ENCODE assay signal across 23 mouse cellular contexts in the genomic region with DNA sequence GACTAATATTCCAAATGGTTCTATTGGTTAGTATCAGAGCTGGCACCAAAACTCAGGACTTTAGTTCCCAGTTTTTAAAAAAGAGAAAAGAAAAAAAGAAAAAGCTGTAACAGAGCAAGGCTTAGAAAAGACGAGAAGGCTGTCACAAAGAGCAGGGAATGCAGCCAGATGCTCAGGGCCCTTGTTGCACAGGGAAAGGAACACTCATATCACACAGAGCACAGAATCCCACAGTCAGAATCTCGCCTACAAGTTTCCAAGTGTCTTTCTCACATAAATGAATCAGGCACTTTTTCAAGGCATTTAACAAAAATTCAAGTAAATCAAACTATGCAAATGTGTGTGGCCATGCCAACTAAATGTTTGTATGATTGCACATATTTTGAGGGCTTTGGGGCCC.
DNase-seq lines count a peak whose midpoint lies in the region; ATAC-seq and TF ChIP-seq lines count a peak whose summit lies in the region.
"Had no signal": no experiment of that assay in that cellular context is flagged by ENCODE, and none has a peak within 500 bp of the region (broad histone marks: within the 10 kb centered on the region; RNA-seq: fewer than 3 reads in every experiment).

No protein-coding gene starts in this region.

- peak; percentile 46 for DNase-seq in forebrain, embryonic 14.5 days (ENCODE audit: low spot score)
- DNase-seq in hindbrain, postnatal 0 days (ENCODE audit: low spot score) = peak; percentile 35
- peak; percentile 25 for DNase-seq in midbrain, postnatal 0 days (ENCODE audit: low spot score)
- DNase-seq in left cerebral cortex, postnatal 14 days (ENCODE audit: low spot score in 2 of 2) = peak; percentile 25 to 59
- no peak for DNase-seq in spleen, postnatal 10 days (ENCODE audit: low spot score in 2 of 2)
- DNase-seq: adrenal gland, postnatal 25 days; cerebellum, adult 2 months; gastrocnemius, postnatal 25 days; heart, adult 2 months; heart, postnatal 36 days; kidney, adult 11 months; liver; thymus, adult 2 months had no signal

- H3K4me1 ChIP-seq in forebrain, embryonic 14.5 days (ENCODE audit: control insufficient read depth, insufficient read depth, low read length) = peaks cover 5% of the 10 kb centered on the region; the same call in 1 of the 2 replicates
- H3K4me1 ChIP-seq in forebrain, embryonic 13.5 days = peaks cover 8% of the 10 kb centered on the region; the same call in 1 of the 2 replicates
- H3K4me1 ChIP-seq in hindbrain, postnatal 0 days (ENCODE audit: insufficient read depth, low read length) = no peaks in the 10 kb centered on the region
- no peaks in the 10 kb centered on the region for H3K4me1 ChIP-seq in hindbrain, embryonic 12.5 days
- H3K4me1 ChIP-seq in midbrain, postnatal 0 days (ENCODE audit: insufficient read depth, low read length) = no peaks in the 10 kb centered on the region
- H3K4me1 ChIP-seq in midbrain, embryonic 16.5 days (ENCODE audit: control insufficient read depth, insufficient read depth, low read length) = peaks cover 8% of the 10 kb centered on the region; the same call in 1 of the 2 replicates
- H3K4me1 ChIP-seq: embryonic facial prominence, embryonic 10.5 days; stomach, embryonic 15.5 days had no signal

- no peaks in the 10 kb centered on the region for H3K9me3 ChIP-seq in forebrain, embryonic 14.5 days (replicated peaks; ENCODE audit: control insufficient read depth, low read length)
- no peaks in the 10 kb centered on the region; the same call in 1 of the 2 replicates for H3K9me3 ChIP-seq in forebrain, embryonic 13.5 days (replicated peaks)
- H3K9me3 ChIP-seq in hindbrain, postnatal 0 days (ENCODE audit: low read length) = no peaks in the 10 kb centered on the region
- H3K9me3 ChIP-seq in hindbrain, embryonic 12.5 days (replicated peaks) = no peaks in the 10 kb centered on the region
- no peaks in the 10 kb centered on the region for H3K9me3 ChIP-seq in midbrain, postnatal 0 days (ENCODE audit: low read length)
- no peaks in the 10 kb centered on the region for H3K9me3 ChIP-seq in midbrain, embryonic 16.5 days (replicated peaks; ENCODE audit: control insufficient read depth, low read length, poor library complexity, severe bottlenecking)
- H3K9me3 ChIP-seq: embryonic facial prominence, embryonic 10.5 days; stomach, embryonic 15.5 days had no signal

- no peak overlapping the region for H3K27ac ChIP-seq in forebrain, embryonic 14.5 days (ENCODE audit: low read depth, low read length)
- H3K27ac ChIP-seq in forebrain, embryonic 13.5 days = no peak overlapping the region
- no peak overlapping the region for H3K27ac ChIP-seq in hindbrain, postnatal 0 days
- H3K27ac ChIP-seq in hindbrain, embryonic 12.5 days = no peak overlapping the region
- H3K27ac ChIP-seq in midbrain, postnatal 0 days (ENCODE audit: low read depth, low read length) = no peak overlapping the region
- H3K27ac ChIP-seq in midbrain, embryonic 16.5 days (ENCODE audit: low read length) = no peak overlapping the region
- H3K27ac ChIP-seq: embryonic facial prominence, embryonic 10.5 days; heart, adult 2 months; kidney, postnatal 0 days; stomach, embryonic 15.5 days had no signal

- H3K27me3 ChIP-seq in forebrain, embryonic 14.5 days (replicated peaks; ENCODE audit: control insufficient read depth, insufficient read depth, low read length) = no peaks in the 10 kb centered on the region
- no peaks in the 10 kb centered on the region for H3K27me3 ChIP-seq in forebrain, embryonic 13.5 days
- H3K27me3 ChIP-seq in hindbrain, postnatal 0 days (ENCODE audit: insufficient read depth, low read length) = no peaks in the 10 kb centered on the region
- H3K27me3 ChIP-seq in hindbrain, embryonic 12.5 days = no peaks in the 10 kb centered on the region
- no peaks in the 10 kb centered on the region for H3K27me3 ChIP-seq in midbrain, postnatal 0 days (ENCODE audit: insufficient read depth, low read length)
- H3K27me3 ChIP-seq in midbrain, embryonic 16.5 days (ENCODE audit: control insufficient read depth, insufficient read depth, low read depth, low read length) = no peaks in the 10 kb centered on the region
- H3K27me3 ChIP-seq: stomach, embryonic 15.5 days had no signal

- H3K4me3 ChIP-seq in forebrain, embryonic 14.5 days (ENCODE audit: low read depth, low read length) = no peak overlapping the region
- H3K4me3 ChIP-seq in forebrain, embryonic 13.5 days = no peak overlapping the region
- no peak overlapping the region for H3K4me3 ChIP-seq in hindbrain, postnatal 0 days (ENCODE audit: low read length)
- H3K4me3 ChIP-seq in hindbrain, embryonic 12.5 days = no peak overlapping the region
- H3K4me3 ChIP-seq in midbrain, postnatal 0 days (ENCODE audit: low read depth, low read length) = no peak overlapping the region
- H3K4me3 ChIP-seq in midbrain, embryonic 16.5 days (ENCODE audit: low read depth, low read length) = no peak overlapping the region
- H3K4me3 ChIP-seq: embryonic facial prominence, embryonic 10.5 days; heart, adult 2 months; stomach, embryonic 15.5 days had no signal

- no peak overlapping the region for H3K4me2 ChIP-seq in forebrain, embryonic 14.5 days (ENCODE audit: low read length)
- H3K4me2 ChIP-seq in forebrain, embryonic 13.5 days = no peak overlapping the region
- H3K4me2 ChIP-seq in hindbrain, postnatal 0 days (ENCODE audit: low read depth, low read length) = no peak overlapping the region
- no peak overlapping the region for H3K4me2 ChIP-seq in hindbrain, embryonic 12.5 days (replicated peaks)
- H3K4me2 ChIP-seq in midbrain, postnatal 0 days (ENCODE audit: low read depth, low read length, poor library complexity, severe bottlenecking) = no peak overlapping the region
- no peak overlapping the region for H3K4me2 ChIP-seq in midbrain, embryonic 16.5 days (ENCODE audit: low read length)
- H3K4me2 ChIP-seq: stomach, embryonic 15.5 days had no signal

- no peak overlapping the region for H3K9ac ChIP-seq in forebrain, embryonic 14.5 days (ENCODE audit: low read length)
- H3K9ac ChIP-seq in forebrain, embryonic 13.5 days = no peak overlapping the region
- no peak overlapping the region for H3K9ac ChIP-seq in hindbrain, postnatal 0 days (replicated peaks; ENCODE audit: low read length)
- no peak overlapping the region for H3K9ac ChIP-seq in hindbrain, embryonic 12.5 days
- H3K9ac ChIP-seq in midbrain, postnatal 0 days (replicated peaks; ENCODE audit: low read length, poor library complexity, severe bottlenecking) = no peak overlapping the region
- no peak overlapping the region for H3K9ac ChIP-seq in midbrain, embryonic 16.5 days (ENCODE audit: low read depth, low read length)
- H3K9ac ChIP-seq: stomach, embryonic 15.5 days had no signal

- no peak for ATAC-seq in forebrain, embryonic 14.5 days
- ATAC-seq in forebrain, embryonic 13.5 days = no peak
- no peak for ATAC-seq in hindbrain, postnatal 0 days
- ATAC-seq in hindbrain, embryonic 12.5 days (ENCODE audit: low FRiP score) = no peak
- no peak for ATAC-seq in midbrain, postnatal 0 days (ENCODE audit: low FRiP score)
- no peak for ATAC-seq in midbrain, embryonic 16.5 days
- ATAC-seq: activated CD4-positive, CD25-positive, alpha-beta regulatory T cell, adult 4 months; CD4-positive, CD25-positive, alpha-beta regulatory T cell, adult 4 months; forebrain, embryonic 16.5 days; lung, postnatal 0 days had no signal

- H3K36me3 ChIP-seq in forebrain, embryonic 14.5 days (ENCODE audit: control insufficient read depth, insufficient read depth, low read length) = no peaks in the 10 kb centered on the region
- H3K36me3 ChIP-seq in forebrain, embryonic 13.5 days (ENCODE audit: poor library complexity, severe bottlenecking) = no peaks in the 10 kb centered on the region
- no peaks in the 10 kb centered on the region for H3K36me3 ChIP-seq in hindbrain, postnatal 0 days (ENCODE audit: insufficient read depth, low read length)
- no peaks in the 10 kb centered on the region for H3K36me3 ChIP-seq in hindbrain, embryonic 12.5 days
- no peaks in the 10 kb centered on the region for H3K36me3 ChIP-seq in midbrain, postnatal 0 days (ENCODE audit: insufficient read depth, low read length)
- H3K36me3 ChIP-seq in midbrain, embryonic 16.5 days (ENCODE audit: control insufficient read depth, insufficient read depth, low read length) = no peaks in the 10 kb centered on the region
- H3K36me3 ChIP-seq: embryonic facial prominence, embryonic 10.5 days; stomach, embryonic 15.5 days had no signal

- no peak for TF ChIP-seq CTCF in hindbrain, postnatal 0 days (IDR thresholded peaks at IDR 0.05; ENCODE audit: low read depth)
- TF ChIP-seq CTCF in midbrain, postnatal 0 days (IDR thresholded peaks at IDR 0.05) = no peak

- intact Hi-C loops in left cerebral cortex, postnatal 14 days (cut with DNase I) = loop anchor here (5.0 kb wide), 1 partner anchor 96 kb away; the partner anchor contains the start of gene Rfx3

- 30% methylated on average over 2 of the region's 2 CpGs for WGBS in forebrain, embryonic 14.5 days
- WGBS in forebrain, embryonic 13.5 days = 31% methylated on average over 2 of the region's 2 CpGs
- WGBS in hindbrain, postnatal 0 days = 23% methylated on average over 2 of the region's 2 CpGs
- WGBS in hindbrain, embryonic 12.5 days = 69% methylated on average over 2 of the region's 2 CpGs
- WGBS in midbrain, postnatal 0 days = 41% methylated on average over 2 of the region's 2 CpGs
- WGBS in midbrain, embryonic 16.5 days = 27% methylated on average over 2 of the region's 2 CpGs

Comparison
In these comparisons a context has a peak if more than half of its experiments do, and no peak if none do; other contexts are left out.
1. DNase-seq: peak in forebrain, embryonic 14.5 days (single experiment), hindbrain, postnatal 0 days (single experiment), midbrain, postnatal 0 days (single experiment) and left cerebral cortex, postnatal 14 days (2 of 2); none in spleen, postnatal 10 days (0 of 2).